Mouse (Mus musculus) CH12.LX (cell line): ENCODE data around the gene Crp. TPM values are rescaled to one million over a fixed set of nuclear protein-coding genes. Genes with fewer than 3 reads are reported as not detected.

Source experiments
- DNase-seq: peaks from one replicate; pipeline ENCODE4 v3.0.0-alpha.2; 2013; ENCODE audit errors: extremely low read depth
- H3K27ac ChIP-seq: 2 replicates; pipeline ENCODE4 v1.5.1; 2012; ENCODE audit warnings: low read depth, mild to moderate bottlenecking, control low read depth, moderate library complexity; ENCODE audit not compliant: insufficient read depth
- H3K27me3 ChIP-seq: replicated peaks from 2 replicates; pipeline ENCODE3; 2012; ENCODE audit warnings: inconsistent platforms
- H3K36me3 ChIP-seq, 2 experiments: replicated peaks in 1 of 2; 2 replicates each; pipeline versions ENCODE3 to v1.6.1; 2012; ENCODE audit warnings: inconsistent platforms in 1 of 2, low read length in 1 of 2, mild to moderate bottlenecking in 1 of 2, mixed read lengths in 1 of 2, moderate library complexity in 1 of 2; ENCODE audit not compliant: control insufficient read depth in 1 of 2, insufficient read depth in 1 of 2
- H3K4me1 ChIP-seq, 2 experiments: 2 replicates each; pipeline ENCODE4 v1.6.1; 2012; ENCODE audit warnings: inconsistent platforms in 1 of 2, moderate library complexity in 1 of 2; ENCODE audit not compliant: insufficient read depth in 2 of 2, control insufficient read depth in 1 of 2
- H3K4me2 ChIP-seq: 2 replicates; pipeline ENCODE4 v1.6.1; 2012; ENCODE audit warnings: low read depth, mild to moderate bottlenecking, control low read depth; ENCODE audit not compliant: poor library complexity, insufficient read depth, severe bottlenecking
- H3K4me3 ChIP-seq, 3 experiments: fragments of 150-350 bp in 1 of 3; sonication (generic) in 1 of 3; replicated peaks in 1 of 3; 2 replicates each; pipeline versions ENCODE3 to v1.5.1; 2011 to 2012; ENCODE audit warnings: low read depth in 2 of 3, low read length in 2 of 3, mild to moderate bottlenecking in 2 of 3, moderate library complexity in 2 of 3, control low read depth in 1 of 3, improper control_type of control experiment in 1 of 3, inconsistent platforms in 1 of 3, mixed read lengths in 1 of 3; ENCODE audit not compliant: poor library complexity in 1 of 3
- H3K79me2 ChIP-seq: replicated peaks from 2 replicates; pipeline ENCODE4 v1.6.1; 2012; ENCODE audit warnings: mild to moderate bottlenecking, moderate library complexity; ENCODE audit not compliant: control insufficient read depth, poor library complexity, insufficient read depth, severe bottlenecking; ENCODE audit errors: extremely low read depth
- H3K9ac ChIP-seq: 2 replicates; pipeline ENCODE4 v1.6.1; 2012; ENCODE audit warnings: low read depth, mild to moderate bottlenecking, control low read depth, moderate library complexity; ENCODE audit not compliant: insufficient read depth
- H3K9me3 ChIP-seq: replicated peaks from 2 replicates; pipeline ENCODE3; 2012; ENCODE audit warnings: low read length, inconsistent platforms, mixed read lengths
- BHLHE40 ChIP-seq: IDR thresholded peaks from 2 replicates; pipeline ENCODE4 v1.6.1; 2011; ENCODE audit warnings: mild to moderate bottlenecking, low read depth, low read length, improper control_type of control experiment
- CHD1 ChIP-seq: IDR thresholded peaks from 2 replicates; pipeline ENCODE4 v1.6.1; 2012; ENCODE audit warnings: low read depth, low read length, improper control_type of control experiment, inconsistent platforms
- CHD2 ChIP-seq: IDR thresholded peaks from 2 replicates; pipeline ENCODE4 v1.6.1; 2011; ENCODE audit warnings: low read length, improper control_type of control experiment
- CTCF ChIP-seq, 2 experiments: IDR thresholded peaks in 1 of 2; conservative IDR thresholded peaks in 1 of 2; 2 replicates each; pipeline ENCODE4 v1.5.1; 2011 to 2012; ENCODE audit warnings: low read depth in 2 of 2, low read length in 2 of 2, improper control_type of control experiment in 1 of 2, inconsistent platforms in 1 of 2, mild to moderate bottlenecking in 1 of 2, moderate library complexity in 1 of 2
- E2F4 ChIP-seq: IDR thresholded peaks from 2 replicates; pipeline ENCODE4 v1.6.1; 2011; ENCODE audit warnings: low read depth, low read length, improper control_type of control experiment; ENCODE audit not compliant: insufficient replicate concordance
- ELF1 ChIP-seq: IDR thresholded peaks from 2 replicates; pipeline ENCODE4 v1.6.1; 2014; ENCODE audit warnings: low read depth, mild to moderate bottlenecking, inconsistent platforms, low read length, improper control_type of control experiment
- EP300 ChIP-seq: IDR thresholded peaks from 2 replicates; pipeline ENCODE4 v1.6.1; 2011; ENCODE audit warnings: low read length, improper control_type of control experiment
- GABPA ChIP-seq: IDR thresholded peaks from 2 replicates; pipeline ENCODE4 v1.6.1; 2012; ENCODE audit warnings: low read depth, low read length, improper control_type of control experiment, inconsistent platforms; ENCODE audit not compliant: insufficient replicate concordance
- IRF4 ChIP-seq: IDR thresholded peaks from 2 replicates; pipeline ENCODE4 v1.6.1; 2014; ENCODE audit warnings: low read depth, mild to moderate bottlenecking, inconsistent platforms, low read length, improper control_type of control experiment
- JUN ChIP-seq: IDR thresholded peaks from 2 replicates; pipeline ENCODE4 v1.6.1; 2011; ENCODE audit warnings: low read depth, mild to moderate bottlenecking, low read length, improper control_type of control experiment, moderate library complexity; ENCODE audit not compliant: insufficient read depth
- MAFK ChIP-seq: IDR thresholded peaks from 2 replicates; pipeline ENCODE4 v1.6.1; 2011; ENCODE audit warnings: low read length, improper control_type of control experiment; ENCODE audit not compliant: insufficient replicate concordance
- MAZ ChIP-seq: IDR thresholded peaks from 2 replicates; pipeline ENCODE4 v1.6.1; 2012; ENCODE audit warnings: low read depth, mild to moderate bottlenecking, inconsistent platforms, low read length, improper control_type of control experiment, moderate library complexity
- MEF2A ChIP-seq: IDR thresholded peaks from 2 replicates; pipeline ENCODE4 v1.6.1; 2014; ENCODE audit warnings: low read depth, mild to moderate bottlenecking, inconsistent platforms, low read length, improper control_type of control experiment, borderline replicate concordance
- MXI1 ChIP-seq: IDR thresholded peaks from 2 replicates; pipeline ENCODE4 v1.6.1; 2011; ENCODE audit warnings: mild to moderate bottlenecking, low read depth, low read length, improper control_type of control experiment
- MYC ChIP-seq: IDR thresholded peaks from 2 replicates; pipeline ENCODE4 v1.6.1; 2011; ENCODE audit warnings: low read depth, mild to moderate bottlenecking, improper control_type of control experiment, low read length
- NELFE ChIP-seq: IDR thresholded peaks from 2 replicates; pipeline ENCODE4 v1.6.1; 2011; ENCODE audit warnings: low read depth, low read length, improper control_type of control experiment
- NRF1 ChIP-seq: IDR thresholded peaks from 2 replicates; pipeline ENCODE4 v1.6.1; 2014; ENCODE audit warnings: low read depth, mild to moderate bottlenecking, inconsistent platforms, low read length, improper control_type of control experiment, moderate library complexity
- PAX5 ChIP-seq: IDR thresholded peaks from 2 replicates; pipeline ENCODE4 v1.6.1; 2012; ENCODE audit warnings: low read length, inconsistent platforms, mixed read lengths
- POLR2AphosphoS2 ChIP-seq: IDR thresholded peaks from 2 replicates; pipeline ENCODE4 v1.6.1; 2011; ENCODE audit warnings: low read depth, low read length, improper control_type of control experiment
- RAD21 ChIP-seq: IDR thresholded peaks from 2 replicates; pipeline ENCODE4 v1.6.1; 2011; ENCODE audit warnings: low read depth, mild to moderate bottlenecking, low read length, improper control_type of control experiment, moderate library complexity
- SMC3 ChIP-seq: IDR thresholded peaks from 2 replicates; pipeline ENCODE4 v1.6.1; 2011; ENCODE audit warnings: low read depth, low read length, improper control_type of control experiment
- TBP ChIP-seq: conservative IDR thresholded peaks from 2 replicates; pipeline ENCODE4 v1.6.1; 2011; ENCODE audit warnings: low read depth, low read length, improper control_type of control experiment
- TCF12 ChIP-seq: IDR thresholded peaks from 2 replicates; pipeline ENCODE4 v1.6.1; 2014; ENCODE audit warnings: low read depth, mild to moderate bottlenecking, inconsistent platforms, low read length, improper control_type of control experiment
- UBTF ChIP-seq: IDR thresholded peaks from 2 replicates; pipeline ENCODE4 v1.6.1; 2012; ENCODE audit warnings: low read depth, mild to moderate bottlenecking, inconsistent platforms, low read length, improper control_type of control experiment, moderate library complexity
- USF2 ChIP-seq: conservative IDR thresholded peaks from 2 replicates; pipeline ENCODE4 v1.6.1; 2011; ENCODE audit warnings: low read depth, low read length, improper control_type of control experiment
- ZC3H11A ChIP-seq: IDR thresholded peaks from 2 replicates; pipeline ENCODE4 v1.6.1; 2012; ENCODE audit warnings: low read depth, mild to moderate bottlenecking, inconsistent platforms, low read length, improper control_type of control experiment
- ZMIZ1 ChIP-seq: IDR thresholded peaks from 2 replicates; pipeline ENCODE4 v1.6.1; 2012; ENCODE audit warnings: low read depth, mild to moderate bottlenecking, inconsistent platforms, low read length, improper control_type of control experiment
- dilution Hi-C: fragments of 300-500 bp; cut with MboI; formaldehyde crosslinking; loops from 2 replicates; pipeline ENCODE4 v1.14.3; 2020; ENCODE audit warnings: low sequenced_read_pairs; ENCODE audit not compliant: extremely low pct_unique_long_range_greater_than_20kb, extremely low pct_ligation_motif_present
- in situ Hi-C: fragments of 300-500 bp; cut with MboI; formaldehyde crosslinking; loops from 3 replicates; pipeline ENCODE4 v1.14.3; 2019; ENCODE audit warnings: low sequenced_read_pairs, low pct_ligation_motif_present, low pct_unique_long_range_greater_than_20kb, mixed read lengths
- polyA plus RNA-seq: library from polyadenylated mRNA; unstranded; fragments of >175 nt; gene quantifications from 2 replicates; pipeline ENCODE4 v1.2.1, GENCODE M21; 2012; ENCODE audit warnings: low read depth; ENCODE audit not compliant: insufficient read length
- total RNA-seq, 2 experiments: library from RNA; depleted of rRNA; stranded (reverse); fragments of 300-350 nt in 1 of 2; fragments of >200 nt in 1 of 2; gene quantifications; 2 replicates each; pipeline ENCODE4 v1.2.3; 2012 to 2014

Gene Crp
- total and polyA plus RNA-seq, 3 experiments, result not detected

DNA sequence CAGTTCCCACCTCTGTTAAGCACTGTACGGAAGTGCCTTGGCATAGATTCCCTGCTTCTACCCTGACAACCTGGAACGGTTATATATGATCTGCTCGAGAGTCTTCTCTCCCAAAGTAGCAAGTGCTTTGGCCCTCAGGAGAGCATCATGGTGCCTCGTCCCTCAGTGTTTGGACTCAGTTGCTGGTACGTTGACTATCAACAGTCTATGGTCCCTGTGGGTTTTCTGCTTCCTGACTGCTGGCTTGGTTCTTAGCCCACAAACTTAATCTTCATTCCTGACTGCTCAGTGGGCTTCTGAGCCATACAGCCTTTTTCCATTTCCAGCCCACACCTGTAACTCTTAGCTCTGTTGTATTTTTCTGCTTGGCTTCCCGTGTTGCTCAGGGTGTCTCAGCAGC is 44.0 kb upstream of the Crp start:
- Histone ChIP-seq H3K9me3 (no peaks in the 10 kb centered on the region), H3K4me3 (no peak overlapping the region), H3K27ac (no peak overlapping the region), H3K9ac (no peak overlapping the region), H3K36me3 (no peaks in the 10 kb centered on the region), H3K27me3 (no peaks in the 10 kb centered on the region), H3K79me2 (no peaks in the 10 kb centered on the region), H3K4me2 (no peak overlapping the region), H3K4me1 (peaks cover 0 to 11% of the 10 kb centered on the region in 2 experiments; a peak in 3 of 4 replicates)
- in situ Hi-C loops (no loop called here), dilution Hi-C loops (no loop called here)
- DNase-seq, result no peak
- TF ChIP-seq CHD1, result no peak
- TF ChIP-seq JUN, result no peak
- TF ChIP-seq E2F4, result no peak
- no peak for TF ChIP-seq MXI1
- no peak for TF ChIP-seq ELF1
- TF ChIP-seq IRF4, result no peak
- no peak for TF ChIP-seq GABPA
- TF ChIP-seq EP300, result no peak
- no peak for TF ChIP-seq RAD21
- TF ChIP-seq USF2, result no peak
- no peak for TF ChIP-seq MYC
- no peak for TF ChIP-seq CHD2
- no peak for TF ChIP-seq CTCF (conservative IDR thresholded peaks at IDR 0.05 in 1 of 2, IDR thresholded peaks at IDR 0.05 in 1 of 2; ENCODE audit: low read depth in 2 of 2, low read length in 2 of 2)
- no peak for TF ChIP-seq UBTF
- no peak for TF ChIP-seq PAX5

DNA sequence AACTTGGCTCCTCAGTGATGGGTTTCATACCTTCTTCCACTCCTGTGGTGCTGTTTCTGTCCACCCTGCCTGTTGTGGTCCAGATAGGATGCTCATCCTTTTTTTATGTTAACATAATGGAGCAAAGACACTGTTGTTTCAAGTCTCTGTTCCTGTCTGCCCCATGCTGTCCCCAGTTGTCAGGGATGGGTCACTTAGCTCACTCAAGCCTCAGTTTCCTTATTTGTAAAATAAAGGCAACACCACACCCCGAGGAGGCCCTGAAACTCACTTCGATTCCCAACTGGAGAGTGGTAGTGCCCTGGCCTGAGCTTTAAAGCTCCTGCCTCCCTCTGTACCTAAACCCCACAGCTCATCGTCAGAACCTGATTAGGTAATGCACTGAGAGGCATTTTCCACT is 40.6 kb upstream of the Crp start:
- Histone ChIP-seq H3K4me2 (peak overlapping the region; percentile 55), H3K79me2 (no peaks in the 10 kb centered on the region), H3K9ac (no peak overlapping the region), H3K4me3 (no peak overlapping the region), H3K27ac (no peak overlapping the region), H3K36me3 (no peaks in the 10 kb centered on the region), H3K9me3 (no peaks in the 10 kb centered on the region), H3K27me3 (no peaks in the 10 kb centered on the region), H3K4me1 (peaks cover 0 to 11% of the 10 kb centered on the region in 2 experiments; a peak in 3 of 4 replicates)
- in situ Hi-C loops, result no loop called here
- TF ChIP-seq CHD1 (no peak), TCF12 (no peak), MEF2A (no peak), USF2 (no peak), TBP (no peak), NRF1 (no peak), NELFE (no peak), GABPA (no peak), MAFK (no peak), ZMIZ1 (no peak), POLR2AphosphoS2 (no peak), MXI1 (no peak), ZC3H11A (no peak), BHLHE40 (no peak), CHD2 (no peak), PAX5 (no peak), MAZ (no peak), SMC3 (no peak), CTCF (conservative IDR thresholded peaks at IDR 0.05 in 1 of 2, IDR thresholded peaks at IDR 0.05 in 1 of 2; ENCODE audit: low read depth in 2 of 2, low read length in 2 of 2) (no peak), IRF4 (no peak)
- no peak for DNase-seq
- dilution Hi-C loops, result no loop called here
